Mouse (Mus musculus) R1 (cell line): ENCODE data around the gene Mvb12a.

Source experiments
- DNase-seq: peaks from one replicate; pipeline ENCODE4 v3.0.0-alpha.2; 2018; ENCODE audit warnings: low read depth, low spot score

Gene Mvb12a

GRCm38 (mm10) chr8:71526272-71526671 lies 16.4 kb upstream of the Mvb12a start:
- peak; percentile 98 for DNase-seq

- DNase-seq, result no peak
Observed at GRCm38 (mm10) chr8:71527162-71527870, 15.4 kb upstream of the Mvb12a start.

- peak; percentile 76 for DNase-seq
Observed at GRCm38 (mm10) chr8:71528362-71529073, 14.2 kb upstream of the Mvb12a start.

- peak; percentile 89 for DNase-seq
Observed at GRCm38 (mm10) chr8:71530735-71531467, 11.8 kb upstream of the Mvb12a start.

DNA sequence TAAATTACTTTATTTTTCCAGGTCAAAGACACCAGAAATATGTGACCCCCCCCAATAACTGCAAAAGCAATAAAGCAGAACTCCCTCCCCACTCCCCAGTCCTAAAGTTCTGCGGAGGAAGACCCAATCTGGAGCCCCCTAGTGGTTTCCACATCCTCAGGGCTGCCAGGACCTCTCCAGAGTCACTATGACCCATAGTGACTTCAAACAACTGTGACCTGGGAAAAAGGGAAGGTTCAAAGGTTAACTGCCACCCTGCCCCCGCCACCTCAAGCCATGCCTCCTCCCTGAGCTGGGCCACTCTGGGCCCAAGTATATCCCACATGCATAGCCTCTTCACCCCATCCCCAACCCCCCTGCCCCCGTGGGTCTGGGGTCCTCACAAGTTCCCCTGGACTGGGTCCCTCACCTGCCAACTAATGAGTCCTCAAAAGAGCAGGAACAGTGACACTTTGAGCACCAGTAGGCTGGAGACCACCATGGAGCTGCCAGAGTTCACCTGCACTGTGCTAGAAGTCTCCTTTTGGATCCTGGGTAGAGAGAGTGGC lies 8.4 kb upstream of the Mvb12a start:
- no peak for DNase-seq

DNA sequence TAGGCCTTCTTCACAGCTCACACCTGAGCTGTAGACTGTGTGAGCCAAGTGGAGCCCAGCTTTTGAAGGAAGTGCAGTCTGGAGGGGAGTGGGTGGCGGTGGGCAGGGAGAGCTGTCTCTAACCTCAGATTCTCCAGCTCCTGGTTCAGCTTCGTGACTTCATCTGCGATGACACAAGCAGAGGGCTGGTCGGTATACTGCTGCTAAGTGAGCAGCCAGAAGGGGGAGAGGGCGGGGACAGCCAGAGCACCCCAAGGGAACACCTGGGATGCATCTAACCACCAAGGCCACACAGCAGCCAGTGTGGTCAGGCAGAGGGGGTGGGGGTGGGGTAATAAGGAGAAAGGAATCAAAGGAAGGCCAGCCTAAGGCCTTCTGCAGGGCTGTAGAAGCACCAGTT lies 7.1 kb upstream of the Mvb12a start:
- DNase-seq, result no peak

DNA sequence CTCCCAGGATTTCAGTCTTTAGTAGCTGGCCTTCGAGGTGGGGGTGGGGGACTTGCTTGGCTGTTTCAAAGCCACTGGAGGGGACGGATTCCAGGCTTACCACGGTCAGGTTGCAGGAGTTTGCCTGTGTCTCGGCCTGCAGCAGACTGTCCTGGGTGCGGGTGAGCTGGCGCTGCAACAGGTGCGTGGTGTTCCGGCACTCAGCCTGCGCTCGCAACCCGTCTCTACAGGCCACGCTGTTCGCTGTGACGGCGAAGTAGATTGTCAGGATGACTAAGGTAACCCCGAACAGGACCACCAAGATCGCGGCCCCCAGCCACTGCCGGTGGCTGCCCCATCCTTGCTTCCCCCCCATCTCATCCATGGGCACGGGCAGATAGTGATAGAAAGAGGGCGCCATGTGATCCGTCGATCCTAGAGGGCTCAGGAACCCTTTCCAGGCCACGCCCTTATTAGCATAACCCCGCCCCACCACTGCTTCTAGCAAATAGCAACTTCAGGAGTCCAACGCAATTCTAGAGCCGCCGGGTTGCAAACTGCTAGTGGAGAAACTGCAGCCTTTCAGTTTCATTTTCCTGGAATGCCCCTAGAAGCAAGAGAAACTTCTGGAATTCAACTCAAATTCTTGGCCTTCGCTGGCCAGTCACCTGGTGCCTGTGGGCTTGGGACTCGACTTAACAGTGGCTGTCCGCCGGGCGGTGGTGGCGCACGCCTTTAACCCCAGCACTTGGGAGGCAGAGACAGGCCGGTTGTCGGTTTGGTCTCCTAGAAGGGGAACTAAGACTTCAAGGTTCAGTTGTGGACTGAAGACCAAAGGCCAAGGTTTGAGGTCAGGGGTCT lies 5.5 kb upstream of the Mvb12a start, which contains the start of gene Bst2:
Gene Bst2 (minus strand): TSS at position 429 of the 840 bp plus-strand sequence.
- DNase-seq, result peak; percentile 97

- no peak for DNase-seq
Observed at GRCm38 (mm10) chr8:71543755-71544154, 1.0 kb downstream of the Mvb12a start.

GRCm38 (mm10) chr8:71545053-71545452 lies 2.3 kb downstream of the Mvb12a start:
- DNase-seq, result no peak

DNA sequence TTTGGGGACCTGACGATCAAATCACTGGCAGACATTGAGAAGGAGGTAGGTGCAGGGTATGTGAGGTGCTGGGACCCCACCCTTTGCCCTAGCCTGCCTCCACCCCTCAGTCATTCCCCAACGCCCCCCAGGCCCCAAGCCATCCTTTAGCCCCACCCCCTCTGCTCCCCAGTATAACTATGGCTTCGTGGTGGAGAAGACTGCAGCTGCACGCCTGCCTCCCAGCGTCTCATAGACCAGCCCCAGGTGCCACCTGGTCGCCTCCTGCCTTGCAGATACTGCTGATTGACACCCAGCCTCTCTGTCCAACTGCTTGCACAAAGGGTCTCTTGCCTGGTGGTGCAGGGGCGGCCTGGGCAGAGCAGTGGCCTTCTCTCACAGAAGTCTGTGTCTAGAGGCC lies 4.9 kb downstream of the Mvb12a start:
- no peak for DNase-seq

GRCm38 (mm10) chr8:71550754-71551153 lies 8.0 kb downstream of the Mvb12a start:
- no peak for DNase-seq

DNA sequence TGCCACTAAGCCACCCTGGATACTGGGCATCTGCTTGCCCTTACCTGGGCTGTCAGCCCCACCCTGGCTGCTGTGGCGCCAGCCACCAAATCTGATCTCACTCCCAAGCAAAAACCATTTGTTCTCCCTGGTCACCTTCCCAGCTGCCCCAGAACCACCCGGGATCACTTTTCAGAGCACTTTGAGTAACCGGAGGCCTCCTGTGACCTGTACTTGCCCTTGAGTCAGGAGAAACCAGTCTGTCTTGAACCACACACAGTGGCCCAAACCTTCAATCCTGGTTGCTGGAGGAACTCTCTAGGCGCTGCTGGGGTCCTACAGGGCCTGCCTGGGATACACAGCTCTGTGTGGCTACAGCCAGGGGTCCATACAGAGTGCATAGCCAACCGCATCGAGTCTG lies 10.0 kb downstream of the Mvb12a start:
- DNase-seq, result no peak

- DNase-seq, result no peak
Observed at GRCm38 (mm10) chr8:71554001-71554400, 11.3 kb downstream of the Mvb12a start.

- DNase-seq, result no peak
Observed at GRCm38 (mm10) chr8:71554644-71555043, 11.9 kb downstream of the Mvb12a start.

DNA sequence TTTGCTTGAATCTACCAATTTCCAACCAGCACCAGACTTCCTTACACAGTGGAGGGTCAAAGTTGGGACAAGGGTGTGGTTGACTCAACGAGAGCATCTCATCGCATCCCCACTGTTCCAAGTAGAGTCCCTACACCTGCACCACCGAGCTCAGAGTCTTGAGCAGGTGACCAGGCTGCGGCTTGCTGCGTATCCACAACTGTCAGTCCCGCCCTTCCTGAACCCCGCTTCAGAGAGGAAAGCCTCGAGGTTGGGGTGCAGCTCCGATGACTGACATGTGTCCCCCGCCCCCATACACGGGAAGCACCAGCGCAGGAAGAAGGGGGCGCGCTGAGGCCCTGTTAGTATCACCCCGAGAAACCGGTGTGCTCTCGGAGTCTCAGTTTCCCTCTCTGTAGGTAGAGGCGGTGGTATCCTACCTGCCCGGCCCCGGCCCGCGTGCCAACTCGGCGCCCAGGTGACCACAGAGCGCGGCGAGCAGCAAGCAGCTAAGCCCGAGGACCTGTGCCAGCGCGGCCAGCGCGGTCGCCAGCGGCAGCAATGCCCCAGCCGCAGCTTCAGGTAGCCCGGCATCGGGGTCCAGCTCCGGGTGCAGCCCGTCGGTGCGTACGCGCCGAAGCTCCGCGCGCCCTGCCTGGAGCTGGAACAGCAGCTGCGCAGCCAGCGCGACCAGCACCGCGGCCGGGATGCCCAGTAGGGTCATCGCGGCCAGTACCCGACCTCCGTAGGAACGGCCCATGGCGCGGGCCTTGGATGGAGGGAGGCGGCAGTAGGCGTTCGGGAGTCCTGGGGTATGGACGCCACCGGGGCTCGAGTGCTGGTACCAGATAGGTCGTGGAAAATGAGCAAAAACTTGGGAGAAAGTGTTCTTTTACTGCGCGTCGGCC lies 15.6 kb downstream of the Mvb12a start, which contains the start of gene Tmem221:
Gene Tmem221 (minus strand): TSS at position 801 of the 887 bp plus-strand sequence.
- peak; percentile 30 for DNase-seq

- DNase-seq, result peak; percentile 98
Observed at GRCm38 (mm10) chr8:71558958-71559690, 16.4 kb downstream of the Mvb12a start.

DNA sequence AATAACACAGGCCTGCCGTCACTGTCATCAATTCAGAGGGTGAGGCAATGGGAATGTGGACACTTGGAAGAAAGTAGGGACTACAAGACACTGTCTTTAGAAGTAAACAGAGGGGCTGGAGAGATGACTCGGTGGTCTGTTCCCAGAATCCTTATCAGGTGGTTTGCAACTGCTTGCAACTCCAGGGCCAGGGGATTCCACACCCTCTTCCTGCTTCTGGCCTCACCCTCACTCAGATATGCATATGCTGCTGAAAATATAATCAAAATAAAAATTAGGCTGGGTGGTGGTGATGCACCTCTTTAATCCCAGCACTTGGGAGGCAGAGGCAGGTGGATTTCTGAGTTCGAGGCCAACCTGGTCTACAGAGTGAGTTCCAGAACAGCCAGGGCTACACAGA lies 17.3 kb downstream of the Mvb12a start:
- DNase-seq, result no peak

DNA sequence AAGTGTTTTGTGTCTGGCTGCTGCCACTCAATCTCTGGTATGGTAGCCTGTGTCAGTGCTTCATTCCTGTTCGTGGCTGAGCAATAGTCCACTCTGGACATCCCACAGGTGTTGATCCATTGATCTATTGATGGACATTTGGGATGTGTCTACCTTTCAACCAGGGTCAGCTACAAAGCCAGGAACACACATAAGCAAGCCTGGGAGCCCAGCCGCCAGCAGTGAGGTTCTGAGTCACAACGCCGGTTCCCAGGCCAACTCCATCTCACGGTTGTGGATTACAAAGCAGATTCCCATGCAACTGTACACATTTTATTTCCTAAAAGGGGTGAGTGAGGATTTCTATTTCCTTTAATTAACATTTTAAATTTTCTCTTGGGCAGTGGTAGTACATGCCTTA lies 18.0 kb downstream of the Mvb12a start:
- DNase-seq, result no peak

GRCm38 (mm10) chr8:71561401-71561800 lies 18.7 kb downstream of the Mvb12a start:
- peak; percentile 85 for DNase-seq
